Mouse (Mus musculus) 416B (cell line): ENCODE data around the gene Lsamp.
"Not testable (repeated sequence)": the region's sequence is repeated elsewhere in the genome, so short reads cannot be mapped to it uniquely, and the experiment has no call there.

Experiments
- DNase-seq: peaks from one replicate; pipeline ENCODE4 v3.0.0; 2011; ENCODE audit warnings: low read depth

Gene Lsamp

GRCm38 (mm10) chr16:41936908-41937595, 1952.9 kb downstream of the Lsamp start:
- DNase-seq: no peak

- no peak for DNase-seq
These were observed 1953.4 kb downstream of the Lsamp start for GRCm38 (mm10) chr16:41937596-41937990.

GRCm38 (mm10) chr16:41938258-41938657, 1954.1 kb downstream of the Lsamp start:
- no peak for DNase-seq

GRCm38 (mm10) chr16:41941591-41942315, 1957.6 kb downstream of the Lsamp start:
- no peak for DNase-seq

GRCm38 (mm10) chr16:41957811-41958210, 1973.7 kb downstream of the Lsamp start:
- no peak for DNase-seq

GRCm38 (mm10) chr16:41965636-41966035, 1981.5 kb downstream of the Lsamp start:
- DNase-seq: no peak

GRCm38 (mm10) chr16:41969215-41969614, 1985.1 kb downstream of the Lsamp start:
- DNase-seq: no peak

GRCm38 (mm10) chr16:41974866-41975719, 1990.9 kb downstream of the Lsamp start:
- DNase-seq: no peak

GRCm38 (mm10) chr16:41976897-41977296, 1992.7 kb downstream of the Lsamp start:
- no peak for DNase-seq

GRCm38 (mm10) chr16:41996956-41997355, 2012.8 kb downstream of the Lsamp start:
- DNase-seq: no peak

- no peak for DNase-seq
These were observed 2018.8 kb downstream of the Lsamp start for GRCm38 (mm10) chr16:42002925-42003324.

GRCm38 (mm10) chr16:42003506-42003905, 2019.3 kb downstream of the Lsamp start:
- not testable (repeated sequence) for DNase-seq

GRCm38 (mm10) chr16:42004166-42004565, 2020.0 kb downstream of the Lsamp start:
- DNase-seq: no peak

- no peak for DNase-seq
These were observed 2030.8 kb downstream of the Lsamp start for GRCm38 (mm10) chr16:42014937-42015336.

- DNase-seq: no peak
These were observed 2031.3 kb downstream of the Lsamp start for GRCm38 (mm10) chr16:42015443-42015842.

GRCm38 (mm10) chr16:42016791-42017643, 2032.9 kb downstream of the Lsamp start:
- no peak for DNase-seq

- DNase-seq: no peak
These were observed 2038.4 kb downstream of the Lsamp start for GRCm38 (mm10) chr16:42022566-42022965.

- no peak for DNase-seq
These were observed 2047.9 kb downstream of the Lsamp start for GRCm38 (mm10) chr16:42032030-42032429.

GRCm38 (mm10) chr16:42033449-42033848, 2049.3 kb downstream of the Lsamp start:
- no peak for DNase-seq

GRCm38 (mm10) chr16:42048138-42048537, 2064.0 kb downstream of the Lsamp start:
- no peak for DNase-seq

GRCm38 (mm10) chr16:42059927-42060326, 2075.8 kb downstream of the Lsamp start:
- no peak for DNase-seq

GRCm38 (mm10) chr16:42074325-42074724, 2090.2 kb downstream of the Lsamp start:
- DNase-seq: no peak
